In the genomic region with DNA sequence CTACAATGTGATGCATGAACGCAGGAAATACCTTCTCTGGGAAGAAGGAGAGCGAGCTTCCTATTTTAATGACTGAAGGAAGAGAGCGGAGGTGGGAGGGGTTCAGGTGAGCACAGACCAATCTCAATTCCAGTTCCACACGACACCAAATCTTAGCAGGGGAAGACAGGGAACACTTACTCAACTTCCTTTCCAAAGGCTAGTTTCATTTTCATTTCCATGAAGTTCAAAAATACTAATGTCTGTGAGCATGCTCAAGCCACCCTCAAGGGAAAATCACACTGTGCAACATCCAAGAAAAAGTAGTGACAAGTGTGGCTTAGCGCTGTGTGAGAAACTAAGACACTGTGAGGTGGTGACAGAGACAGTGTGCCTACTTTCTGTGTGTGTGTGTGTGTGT, we compare ENCODE assay signal across 24 mouse cellular contexts. TPM values are rescaled to one million over a fixed set of nuclear protein-coding genes. Genes with fewer than 3 reads are reported as not detected.
DNase-seq lines count a peak whose midpoint lies in the region; ATAC-seq and TF ChIP-seq lines count a peak whose summit lies in the region.
"Had no signal": no experiment of that assay in that cellular context is flagged by ENCODE, and none has a peak within 500 bp of the region (broad histone marks: within the 10 kb centered on the region; RNA-seq: fewer than 3 reads in every experiment).

No protein-coding gene starts in this region.

- no peak for TF ChIP-seq CTCF in liver, adult 2 months (IDR thresholded peaks at IDR 0.05; ENCODE audit: low read depth, low read length)
- no peak for TF ChIP-seq CTCF in small intestine, adult 2 months (IDR thresholded peaks at IDR 0.05; ENCODE audit: extremely low read depth, insufficient read length, insufficient replicate concordance, low read depth, low read length)

- peaks cover 56% of the 10 kb centered on the region for H3K79me2 ChIP-seq in liver, adult 2 months (ENCODE audit: control insufficient read depth, insufficient read depth, low read length)

- H3K4me3 ChIP-seq in liver, adult 2 months (ENCODE audit: insufficient read depth, low read depth, low read length): no peak overlapping the region
- H3K4me3 ChIP-seq in small intestine, adult 2 months (ENCODE audit: low read depth, low read length): no peak overlapping the region
- H3K4me3 ChIP-seq: embryonic facial prominence, embryonic 13.5 days; forebrain, embryonic 15.5 days; midbrain, embryonic 12.5 days; neural tube, embryonic 12.5 days had no signal

- H3K4me1 ChIP-seq in liver, adult 2 months (ENCODE audit: control insufficient read depth, insufficient read depth, low read length): peaks cover 47% of the 10 kb centered on the region
- peaks cover 24% of the 10 kb centered on the region for H3K4me1 ChIP-seq in small intestine, adult 2 months (ENCODE audit: control insufficient read depth, insufficient read depth, insufficient read length, low read length)
- H3K4me1 ChIP-seq: forebrain, embryonic 15.5 days; midbrain, embryonic 12.5 days; neural tube, embryonic 12.5 days had no signal

- DNase-seq in frontal cortex, postnatal 14 days (ENCODE audit: low spot score in 2 of 2): no peak
- DNase-seq in liver, adult 2 months (ENCODE audit: extremely low read depth, low read depth, low spot score): no peak
- DNase-seq in liver (no peak), MN1 (ENCODE audit: low spot score) (no peak)
- no peak for DNase-seq in left cerebral cortex, adult 11 months (ENCODE audit: low spot score)
- DNase-seq: adrenal gland, postnatal 36 days; cerebellum, adult 2 months; heart, postnatal 4 days; kidney, adult 9 months; kidney, postnatal 36 days; layer of hippocampus, adult 9-11 months; lung, adult 18-20 months; lung, postnatal 36 days; right cerebral cortex, postnatal 4 days; thymus, postnatal 14 days had no signal

- peak overlapping the region; percentile 93 for H3K27ac ChIP-seq in liver, adult 2 months (replicated peaks; ENCODE audit: insufficient read depth, low read depth, low read length)
- H3K27ac ChIP-seq in small intestine, adult 2 months (ENCODE audit: insufficient read depth, low read depth, low read length): peak overlapping the region; percentile 36
- H3K27ac ChIP-seq: embryonic facial prominence, embryonic 13.5 days; forebrain, embryonic 15.5 days; hindbrain, postnatal 0 days; midbrain, embryonic 12.5 days; neural tube, embryonic 12.5 days; stomach, postnatal 0 days had no signal

- 0 out of 2 replicates have a peak, but pooled peaks have one; percentile 20 for ATAC-seq in frontal cortex, adult (ENCODE audit: low TSS enrichment)
- ATAC-seq in granulocyte monocyte progenitor cell, adult 5-6 weeks (replicated peaks; ENCODE audit: poor library complexity, severe bottlenecking): peak; percentile 71
- ATAC-seq: forebrain, embryonic 15.5 days; hindbrain, postnatal 0 days had no signal

- TF ChIP-seq POLR2A in liver, adult 2 months (IDR thresholded peaks at IDR 0.05; ENCODE audit: extremely low read depth, insufficient read depth, low read length): no peak
- TF ChIP-seq POLR2A in small intestine, adult 2 months (IDR thresholded peaks at IDR 0.05; ENCODE audit: low read depth, low read length): no peak

- 70% methylated on average over 5 of the region's 5 CpGs for WGBS in liver, adult 2 months
- WGBS in small intestine, adult 2 months: 63% methylated on average over 5 of the region's 5 CpGs

- H3K27me3 ChIP-seq in liver, adult 2 months (ENCODE audit: control insufficient read depth, insufficient read depth, low read length): no peaks in the 10 kb centered on the region
- H3K27me3 ChIP-seq in small intestine, adult 2 months (ENCODE audit: control insufficient read depth, insufficient read depth, low read length): no peaks in the 10 kb centered on the region
- H3K27me3 ChIP-seq: embryonic facial prominence, embryonic 13.5 days; forebrain, embryonic 15.5 days; midbrain, embryonic 12.5 days; neural tube, embryonic 12.5 days had no signal

- peak overlapping the region; percentile 18; the same call in 1 of the 2 replicates for H3K9ac ChIP-seq in liver, adult 2 months (ENCODE audit: low read depth, low read length)
- H3K9ac ChIP-seq: embryonic facial prominence, embryonic 13.5 days; forebrain, embryonic 15.5 days; midbrain, embryonic 12.5 days; neural tube, embryonic 12.5 days had no signal

- H3K36me3 ChIP-seq in liver, adult 2 months (ENCODE audit: control insufficient read depth, insufficient read depth, low read length): peaks cover 4% of the 10 kb centered on the region
- peaks cover 10% of the 10 kb centered on the region for H3K36me3 ChIP-seq in small intestine, adult 2 months (ENCODE audit: control insufficient read depth, insufficient read depth, low read length)

RNA-seq across cellular contexts. Expression of a gene that starts 30.4 kb away (rescaled TPM):
- total RNA-seq in liver, adult 2 months (2014; rRNA removed): 93.0 and 117 TPM in 2 replicates
- polyA plus RNA-seq in liver, adult 2 months (2012; rRNA removed): 159 and 178 TPM in 2 replicates
- total RNA-seq in granulocyte monocyte progenitor cell, adult 5-6 weeks (2014; fragmentation: Nextera tagmentation): 47.9 and 51.2 TPM in 2 replicates
- total RNA-seq in granulocyte monocyte progenitor cell, adult 5-6 weeks (2017): 46.3 and 50.6 TPM in 2 replicates
- polyA plus RNA-seq in small intestine, adult 2 months (2012; rRNA removed): 45.6 and 89.6 TPM in 2 replicates

RNA-seq across cellular contexts. Expression of a gene that starts 47.9 kb away (rescaled TPM):
- 24.4 and 27.1 TPM in 2 replicates for total RNA-seq in liver, adult 2 months (2014; rRNA removed)
- polyA plus RNA-seq in liver, adult 2 months (2012; rRNA removed): 42.2 and 49.6 TPM in 2 replicates
- total RNA-seq in granulocyte monocyte progenitor cell, adult 5-6 weeks (2014; fragmentation: Nextera tagmentation): 132 and 184 TPM in 2 replicates
- total RNA-seq in granulocyte monocyte progenitor cell, adult 5-6 weeks (2017): 117 and 161 TPM in 2 replicates
- polyA plus RNA-seq in small intestine, adult 2 months (2012; rRNA removed): 60.8 and 108 TPM in 2 replicates
